Mouse (Mus musculus) liver, embryonic 16.5 days (tissue): Measurements from ENCODE around the gene Samd8. TPM values are rescaled to one million over a fixed set of nuclear protein-coding genes. Genes with fewer than 3 reads are reported as not detected.

Experiments
- ATAC-seq: fragments of 200-750 bp; cut with Nextera tagmentation; 2 replicates; pipeline ENCODE4 v1.8.0; 2017; ENCODE audit warnings: low read depth, mild to moderate bottlenecking, moderate number of reproducible peaks, moderate library complexity
- H3K27ac ChIP-seq: fragments of 300-500 bp; sonication (generic); 2 replicates; pipeline ENCODE4 v1.5.1; 2014; ENCODE audit warnings: mild to moderate bottlenecking, low read length
- H3K27me3 ChIP-seq: fragments of 300-500 bp; sonication (generic); 2 replicates; pipeline ENCODE4 v1.6.1; 2014; ENCODE audit warnings: low read depth, low read length, mixed read lengths; ENCODE audit not compliant: control insufficient read depth, insufficient read depth
- H3K36me3 ChIP-seq: fragments of 300-500 bp; sonication (generic); 2 replicates; pipeline ENCODE4 v1.6.1; 2014; ENCODE audit warnings: mild to moderate bottlenecking; ENCODE audit not compliant: control insufficient read depth, insufficient read depth
- H3K4me1 ChIP-seq: fragments of 300-500 bp; sonication (generic); 2 replicates; pipeline ENCODE4 v1.6.1; 2014; ENCODE audit warnings: low read depth, low read length, mixed read lengths; ENCODE audit not compliant: control insufficient read depth
- H3K4me2 ChIP-seq: fragments of 300-500 bp; sonication (generic); 2 replicates; pipeline ENCODE4 v1.6.1; 2014; ENCODE audit warnings: low read depth, low read length, mixed read lengths
- H3K4me3 ChIP-seq: fragments of 300-500 bp; sonication (generic); 2 replicates; pipeline ENCODE4 v1.5.1; 2014; ENCODE audit warnings: low read depth, mild to moderate bottlenecking, low read length
- H3K9ac ChIP-seq: fragments of 300-500 bp; sonication (generic); 2 replicates; pipeline ENCODE4 v1.6.1; 2014; ENCODE audit warnings: low read depth, low read length
- H3K9me3 ChIP-seq: fragments of 300-500 bp; sonication (generic); replicated peaks from 2 replicates; pipeline ENCODE4 v1.6.1; 2016; ENCODE audit warnings: low read length; ENCODE audit not compliant: control insufficient read depth
- WGBS: fragments of 180-500 bp; shearing (Covaris S2); extraction: QIAGEN DNeasy Blood & Tissue Kit; methylation state at CpG from one replicate; pipeline ENCODE4 v1.1.7; 2014; ENCODE audit not compliant: insufficient replicate concordance; 5-methylcytosine and 5-hydroxymethylcytosine counted together
- polyA plus RNA-seq: library from polyadenylated mRNA; unstranded; fragments of >200 nt; fragmentation: Nextera tagmentation; extraction: Ambion mirVana; gene quantifications from 2 replicates; pipeline ENCODE4 v1.2.1, GENCODE M21; 2015

Samd8 gene
- polyA plus RNA-seq, 1 experiment from 2014 or later, result 3.9 TPM

DNA sequence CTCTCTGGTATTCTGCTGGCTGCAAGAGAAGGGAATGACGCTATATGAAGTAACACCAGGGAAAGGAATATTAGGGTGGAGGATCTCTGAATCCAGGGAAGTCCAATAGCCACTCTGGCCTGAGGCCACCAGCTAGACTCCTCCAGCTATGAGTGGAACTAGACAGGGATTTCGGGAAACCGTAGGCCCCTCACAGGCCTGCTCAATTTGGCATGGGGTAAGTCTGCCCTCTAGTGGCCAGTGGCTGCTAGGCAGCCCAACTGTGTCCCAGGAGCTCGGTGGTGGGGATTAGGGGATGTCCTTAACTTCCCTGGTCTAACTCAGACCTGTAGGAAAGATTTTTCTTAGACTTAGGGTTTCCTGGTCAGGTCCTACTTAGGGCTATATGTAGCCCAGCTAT lies 8.5 kb upstream of the Samd8 start:
- peak; percentile 55 for ATAC-seq
- no peaks in the 10 kb centered on the region for H3K27me3 ChIP-seq
- no peak overlapping the region for H3K27ac ChIP-seq
- no peaks in the 10 kb centered on the region for H3K36me3 ChIP-seq
- no peak overlapping the region for H3K4me2 ChIP-seq
- H3K9ac ChIP-seq, result no peak overlapping the region
- no peak overlapping the region for H3K4me3 ChIP-seq
- no peaks in the 10 kb centered on the region for H3K4me1 ChIP-seq
- no peaks in the 10 kb centered on the region for H3K9me3 ChIP-seq
- 17% methylated on average over 4 of the region's 4 CpGs for WGBS

DNA sequence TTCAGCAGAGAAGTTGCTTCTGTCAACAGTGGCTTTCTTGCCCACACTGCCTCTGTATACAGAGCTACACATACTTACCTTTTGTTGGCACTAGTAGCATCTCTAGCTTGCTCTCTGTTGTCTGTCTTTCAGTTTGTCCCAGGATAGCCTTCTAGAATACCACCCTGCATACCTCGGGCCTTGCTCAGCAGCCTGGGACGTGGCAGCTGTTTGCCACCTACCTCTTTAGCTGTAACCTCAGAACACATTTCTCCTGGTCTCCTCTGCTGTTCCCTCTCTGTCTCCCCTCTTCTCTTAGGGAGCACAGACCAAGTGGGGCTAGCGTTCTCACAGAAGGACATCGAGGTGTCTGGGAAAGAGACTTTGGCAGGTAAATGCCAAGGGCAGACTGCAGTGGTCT lies 7.9 kb upstream of the Samd8 start:
- H3K36me3 ChIP-seq, result no peaks in the 10 kb centered on the region
- no peak overlapping the region for H3K9ac ChIP-seq
- no peaks in the 10 kb centered on the region for H3K9me3 ChIP-seq
- H3K4me3 ChIP-seq, result no peak overlapping the region
- 79% methylated on average over 4 of the region's 4 CpGs for WGBS
- no peaks in the 10 kb centered on the region for H3K4me1 ChIP-seq
- H3K27ac ChIP-seq, result no peak overlapping the region
- H3K4me2 ChIP-seq, result no peak overlapping the region
- no peaks in the 10 kb centered on the region for H3K27me3 ChIP-seq
- ATAC-seq, result no peak

DNA sequence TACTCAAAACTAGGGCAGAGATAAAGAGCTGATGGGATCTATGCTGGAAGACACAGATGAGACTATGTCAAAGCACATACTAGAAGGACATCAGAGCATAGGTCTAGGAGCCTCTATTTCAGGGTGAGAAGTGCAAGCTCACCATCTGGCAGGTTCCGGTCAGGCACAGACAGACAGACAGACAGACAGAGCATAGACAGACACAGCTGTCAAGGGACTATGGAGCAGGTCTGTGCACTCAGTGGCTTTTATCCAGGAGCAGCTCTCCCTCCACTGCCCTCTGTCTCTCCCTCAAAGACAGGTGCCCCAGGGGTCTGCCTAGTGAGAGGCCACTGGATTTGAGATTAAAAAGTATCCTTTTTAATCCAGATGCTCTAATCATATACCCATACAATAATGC lies 6.2 kb upstream of the Samd8 start:
- H3K4me1 ChIP-seq, result no peaks in the 10 kb centered on the region
- no peak overlapping the region for H3K4me3 ChIP-seq
- no peak for ATAC-seq
- H3K27me3 ChIP-seq, result no peaks in the 10 kb centered on the region
- H3K9ac ChIP-seq, result no peak overlapping the region
- H3K9me3 ChIP-seq, result no peaks in the 10 kb centered on the region
- no peaks in the 10 kb centered on the region for H3K36me3 ChIP-seq
- WGBS, result 71% methylated on average over 1 of the region's 1 CpGs
- no peak overlapping the region for H3K27ac ChIP-seq
- H3K4me2 ChIP-seq, result no peak overlapping the region

DNA sequence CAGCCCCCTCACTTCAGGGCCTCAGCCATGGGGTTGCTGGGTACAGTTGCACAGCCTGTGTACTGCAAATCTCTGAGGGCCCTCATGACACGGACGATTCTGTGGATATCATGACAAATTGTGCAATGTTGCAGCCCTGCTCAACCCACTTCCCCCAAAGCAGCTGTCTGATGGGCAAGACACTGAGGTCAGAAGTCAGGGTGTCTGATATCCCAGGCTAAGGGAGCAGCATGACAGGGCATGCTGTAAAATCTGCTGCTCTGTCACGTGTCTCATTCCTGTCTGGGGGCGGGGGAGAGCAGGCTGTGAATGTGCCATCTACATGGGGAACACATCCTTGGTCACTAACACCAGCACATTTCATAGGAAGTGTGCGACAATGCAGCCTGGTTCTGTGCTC lies 5.2 kb upstream of the Samd8 start:
- Histone ChIP-seq H3K36me3 (no peaks in the 10 kb centered on the region), H3K4me1 (no peaks in the 10 kb centered on the region), H3K27me3 (no peaks in the 10 kb centered on the region), H3K9ac (no peak overlapping the region), H3K4me2 (no peak overlapping the region), H3K4me3 (no peak overlapping the region), H3K27ac (no peak overlapping the region), H3K9me3 (no peaks in the 10 kb centered on the region)
- no peak for ATAC-seq
- WGBS, result 29% methylated on average over 5 of the region's 5 CpGs

DNA sequence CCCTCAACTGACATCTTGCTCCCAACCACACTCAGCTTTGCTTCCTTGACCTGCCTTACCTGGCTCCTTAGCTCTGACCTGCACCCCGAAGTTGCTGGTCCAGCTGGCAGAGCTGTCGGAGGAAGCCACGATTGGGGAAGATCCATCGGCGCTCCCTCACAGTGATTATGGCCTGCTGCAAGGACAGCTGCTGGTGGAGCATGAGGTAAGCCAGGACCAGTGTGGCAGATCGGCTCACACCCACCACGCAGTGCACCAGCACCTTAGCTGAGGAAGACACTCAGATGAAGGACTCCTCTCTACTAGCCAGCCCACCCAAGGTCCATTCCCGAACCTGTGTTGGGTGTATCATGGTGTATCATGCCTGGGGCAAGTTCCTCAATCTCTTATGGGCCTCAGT lies 4.1 kb upstream of the Samd8 start:
- Histone ChIP-seq H3K27ac (no peak overlapping the region), H3K4me1 (peaks cover 2% of the 10 kb centered on the region), H3K36me3 (no peaks in the 10 kb centered on the region), H3K27me3 (no peaks in the 10 kb centered on the region), H3K4me3 (no peak overlapping the region), H3K9ac (no peak overlapping the region), H3K9me3 (no peaks in the 10 kb centered on the region), H3K4me2 (no peak overlapping the region)
- WGBS, result 77% methylated on average over 8 of the region's 8 CpGs
- ATAC-seq, result no peak

DNA sequence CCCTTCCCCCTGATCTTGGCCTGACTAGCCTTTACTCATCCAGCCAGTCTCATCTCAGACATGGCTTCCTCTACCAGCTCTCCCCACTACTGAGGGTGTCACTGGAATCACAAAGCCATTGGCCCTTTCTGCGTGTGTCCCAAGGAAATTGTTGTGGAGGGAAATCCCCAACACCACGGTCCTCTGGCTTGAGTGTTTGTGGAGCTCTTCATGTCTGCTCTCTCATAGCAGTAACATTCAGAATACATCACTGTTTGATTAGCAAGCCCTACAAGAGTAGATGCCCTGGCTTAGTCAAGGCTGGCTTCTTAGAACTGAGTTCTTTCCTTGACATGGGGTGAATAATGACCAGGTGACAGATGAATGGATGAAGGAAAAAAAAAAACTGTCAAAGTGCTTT lies 3.5 kb upstream of the Samd8 start:
- H3K4me3 ChIP-seq, result no peak overlapping the region
- H3K4me1 ChIP-seq, result peaks cover 8% of the 10 kb centered on the region
- H3K27ac ChIP-seq, result no peak overlapping the region
- H3K27me3 ChIP-seq, result no peaks in the 10 kb centered on the region
- H3K9me3 ChIP-seq, result no peaks in the 10 kb centered on the region
- H3K4me2 ChIP-seq, result no peak overlapping the region
- WGBS, result 60% methylated on average over 2 of the region's 2 CpGs
- ATAC-seq, result no peak
- no peaks in the 10 kb centered on the region for H3K36me3 ChIP-seq
- H3K9ac ChIP-seq, result no peak overlapping the region

DNA sequence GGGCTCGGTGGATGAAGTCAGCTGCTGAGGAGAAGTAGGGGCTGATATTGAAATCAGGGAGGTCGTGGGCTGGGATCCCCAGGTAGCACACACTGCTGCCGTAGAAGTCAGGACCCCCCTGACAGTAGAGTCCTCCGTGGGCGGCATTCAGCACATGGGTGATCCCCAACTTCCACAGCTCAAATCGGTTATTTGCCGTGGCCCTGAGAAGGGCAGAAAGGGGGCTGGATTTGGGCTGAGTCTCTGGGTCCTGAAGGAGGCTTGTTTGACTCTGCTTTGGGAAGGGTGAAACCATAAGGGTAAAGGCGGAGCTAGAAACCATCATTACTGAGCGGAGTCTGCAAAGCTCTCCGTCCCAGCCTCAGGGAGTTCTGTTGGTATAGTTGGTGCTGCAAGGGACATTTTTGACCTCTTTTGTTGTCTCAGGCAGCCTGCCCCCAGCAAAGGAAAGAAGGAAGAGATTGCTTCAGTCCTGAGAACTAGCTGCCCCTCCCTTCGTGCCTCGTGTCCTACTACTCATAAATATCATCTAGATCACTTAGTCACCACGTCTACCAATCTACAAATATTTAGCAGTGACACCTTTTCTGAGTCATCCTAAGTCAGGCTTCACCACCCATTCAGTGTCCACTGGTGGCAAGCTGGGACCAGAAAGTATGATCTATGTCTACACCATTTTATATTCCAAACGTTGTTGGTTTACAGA lies 2.7 kb upstream of the Samd8 start:
- no peaks in the 10 kb centered on the region for H3K27me3 ChIP-seq
- H3K4me3 ChIP-seq, result no peak overlapping the region
- WGBS, result 51% methylated on average over 14 of the region's 14 CpGs
- H3K4me1 ChIP-seq, result peaks cover 12% of the 10 kb centered on the region
- no peak for ATAC-seq
- H3K9me3 ChIP-seq, result no peaks in the 10 kb centered on the region
- no peak overlapping the region for H3K27ac ChIP-seq
- no peaks in the 10 kb centered on the region for H3K36me3 ChIP-seq
- H3K9ac ChIP-seq, result no peak overlapping the region
- H3K4me2 ChIP-seq, result no peak overlapping the region

DNA sequence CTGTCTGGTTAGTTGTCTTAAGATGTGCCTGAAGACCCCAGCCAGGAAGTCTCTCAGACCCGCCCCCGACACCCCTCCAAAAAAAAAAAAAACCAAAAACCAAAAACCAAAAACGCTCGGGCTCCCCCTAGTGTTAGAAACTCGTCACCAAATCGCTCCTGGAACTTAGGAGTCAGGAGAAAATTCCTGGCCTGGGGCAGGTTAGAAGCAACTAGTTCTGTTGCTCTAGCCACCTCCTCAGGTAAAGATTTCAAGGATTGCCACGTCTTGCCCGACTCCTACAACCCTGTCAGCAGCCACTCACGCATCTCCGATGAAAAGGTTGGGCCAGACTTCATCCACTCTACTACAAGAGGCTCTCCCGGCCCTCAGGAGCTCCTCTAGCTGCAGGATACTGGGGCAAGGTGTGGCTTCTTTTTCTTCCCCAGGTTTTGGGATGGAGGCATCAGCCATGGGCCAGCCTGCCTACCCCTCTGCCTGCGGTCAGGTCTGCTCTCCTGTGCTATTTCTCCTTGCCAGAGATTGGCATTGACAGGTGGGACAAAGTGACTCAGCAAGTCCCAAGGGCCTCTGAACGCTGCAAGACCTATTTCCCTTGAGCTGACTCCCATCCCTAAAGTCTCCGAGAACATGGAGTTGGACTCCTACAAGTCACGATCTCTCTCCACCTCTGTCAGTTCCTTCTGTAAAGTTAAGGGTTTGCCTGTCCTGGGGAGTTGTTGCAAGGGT lies 2.0 kb upstream of the Samd8 start:
- ATAC-seq, result no peak

DNA sequence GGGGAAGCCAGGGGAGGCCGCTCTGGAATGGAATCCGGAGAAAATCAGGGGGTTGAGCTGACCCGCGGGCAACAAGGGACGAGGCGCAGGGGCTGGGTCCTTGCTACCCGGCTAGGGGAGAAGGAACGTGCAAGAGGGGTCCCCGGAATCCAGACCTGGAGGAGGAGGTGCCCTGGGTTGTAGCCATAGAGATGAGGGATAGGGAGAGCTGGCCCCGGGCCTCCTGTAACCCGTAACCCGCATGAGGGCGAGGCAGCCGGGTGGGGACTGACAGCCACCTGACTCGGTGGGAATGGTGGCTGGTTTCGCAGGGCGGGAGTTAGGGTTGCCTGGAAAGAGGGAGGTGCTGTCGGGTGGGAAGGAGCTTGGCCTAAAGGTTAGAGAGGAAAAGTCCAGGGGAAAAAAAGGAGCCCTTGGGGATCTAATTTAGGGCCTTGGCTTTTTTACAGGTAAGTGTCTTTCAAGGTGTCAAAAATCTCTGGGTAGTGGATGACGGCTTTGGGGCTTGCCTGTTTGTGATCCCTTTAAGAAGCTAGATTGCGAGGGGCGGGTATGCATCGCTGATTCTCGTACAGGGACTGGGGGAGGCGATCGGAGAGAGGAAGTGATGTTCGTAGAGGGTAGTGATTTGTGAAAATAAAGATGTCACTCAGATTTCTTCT lies 681 bp downstream of the Samd8 start, which contains the start of gene Dusp13:
TSS of gene Dusp13 (minus strand) at position 301 of the 662 bp plus-strand sequence.
- peak within 1 kb of the TSS; percentile 90 for H3K4me2 ChIP-seq
- peaks cover 27% of the 10 kb centered on the region for H3K4me1 ChIP-seq
- ATAC-seq, result peak; percentile 80
- no peaks in the 10 kb centered on the region for H3K27me3 ChIP-seq
- no peaks in the 10 kb centered on the region for H3K9me3 ChIP-seq
- peak within 1 kb of the TSS; percentile 77 for H3K4me3 ChIP-seq
- no peaks in the 10 kb centered on the region for H3K36me3 ChIP-seq
- H3K27ac ChIP-seq, result peak within 1 kb of the TSS; percentile 65
- H3K9ac ChIP-seq, result peak within 1 kb of the TSS; percentile 83
- WGBS, result under 1% methylated on average over 26 of the region's 26 CpGs

More for the DNA sequence above, 2.0 kb upstream of the Samd8 start:
- H3K27ac ChIP-seq, result no peak overlapping the region
- H3K4me2 ChIP-seq, result no peak overlapping the region
- H3K36me3 ChIP-seq, result no peaks in the 10 kb centered on the region
- H3K4me3 ChIP-seq, result no peak overlapping the region
- no peaks in the 10 kb centered on the region for H3K9me3 ChIP-seq
- no peak overlapping the region for H3K9ac ChIP-seq
- 35% methylated on average over 15 of the region's 15 CpGs for WGBS
- peaks cover 14% of the 10 kb centered on the region for H3K4me1 ChIP-seq
- H3K27me3 ChIP-seq, result no peaks in the 10 kb centered on the region
